Mouse (Mus musculus): ENCODE results near the gene Spr.
"Not testable (repeated sequence)": the region's sequence is repeated elsewhere in the genome, so short reads cannot be mapped to it uniquely, and the experiment has no call there.

The Spr gene

GRCm38 (mm10) chr6:85137217-85138035, at the start of gene Spr:
TSS of gene Spr (minus strand) at chr6:85137766.
- peak; percentile 64 for DNase-seq (ENCODE audit: low read depth, low spot score)

- DNase-seq (ENCODE audit: low read depth, low spot score) = no peak
Observed at GRCm38 (mm10) chr6:85186744-85187059, 49.1 kb upstream of the Spr start.

GRCm38 (mm10) chr6:85186033-85186743, 48.6 kb upstream of the Spr start:
- no peak for DNase-seq (ENCODE audit: low read depth, low spot score)

- DNase-seq (ENCODE audit: low read depth, low spot score) = no peak
Observed at GRCm38 (mm10) chr6:85183951-85184350, 46.4 kb upstream of the Spr start.

GRCm38 (mm10) chr6:85180036-85180435, 42.5 kb upstream of the Spr start:
- no peak for DNase-seq (ENCODE audit: low read depth, low spot score)

- no peak for DNase-seq (ENCODE audit: low read depth, low spot score)
Observed at GRCm38 (mm10) chr6:85179569-85179968, 42.0 kb upstream of the Spr start.

- DNase-seq (ENCODE audit: low read depth, low spot score) = no peak
Observed at GRCm38 (mm10) chr6:85165440-85165921, 27.9 kb upstream of the Spr start.

- DNase-seq (ENCODE audit: low read depth, low spot score) = peak; percentile 39
Observed at GRCm38 (mm10) chr6:85160201-85160923, 22.8 kb upstream of the Spr start.

GRCm38 (mm10) chr6:85159092-85159760, 21.7 kb upstream of the Spr start:
- DNase-seq (ENCODE audit: low read depth, low spot score) = not testable (repeated sequence)

GRCm38 (mm10) chr6:85158040-85158804, 20.7 kb upstream of the Spr start:
- not testable (repeated sequence) for DNase-seq (ENCODE audit: low read depth, low spot score)

- DNase-seq (ENCODE audit: low read depth, low spot score) = not testable (repeated sequence)
Observed at GRCm38 (mm10) chr6:85156551-85156950, 19.0 kb upstream of the Spr start.

GRCm38 (mm10) chr6:85154861-85155528, 17.4 kb upstream of the Spr start:
- DNase-seq (ENCODE audit: low read depth, low spot score) = no peak

- peak; percentile 67 for DNase-seq (ENCODE audit: low read depth, low spot score)
Observed at GRCm38 (mm10) chr6:85153970-85154540, 16.5 kb upstream of the Spr start.

GRCm38 (mm10) chr6:85150386-85150785, 12.8 kb upstream of the Spr start:
- DNase-seq (ENCODE audit: low read depth, low spot score) = no peak

GRCm38 (mm10) chr6:85147636-85148035, 10.1 kb upstream of the Spr start:
- no peak for DNase-seq (ENCODE audit: low read depth, low spot score)

- DNase-seq (ENCODE audit: low read depth, low spot score) = no peak
Observed at GRCm38 (mm10) chr6:85144466-85144865, 6.9 kb upstream of the Spr start.

- not testable (repeated sequence) for DNase-seq (ENCODE audit: low read depth, low spot score)
Observed at GRCm38 (mm10) chr6:85141013-85141412, 3.4 kb upstream of the Spr start.

GRCm38 (mm10) chr6:85139534-85139933, 2.0 kb upstream of the Spr start:
- no peak for DNase-seq (ENCODE audit: low read depth, low spot score)

GRCm38 (mm10) chr6:85136784-85137183, 782 bp downstream of the Spr start:
- not testable (repeated sequence) for DNase-seq (ENCODE audit: low read depth, low spot score)

GRCm38 (mm10) chr6:85132794-85133193, 4.8 kb downstream of the Spr start:
- DNase-seq (ENCODE audit: low read depth, low spot score) = not testable (repeated sequence)

Data from brain, embryonic 18.5 days (tissue).